Mouse (Mus musculus) urinary bladder, adult 2 months (tissue): ENCODE results near the gene Fam189a1. TPM values are rescaled to one million over a fixed set of nuclear protein-coding genes. Genes with fewer than 3 reads are reported as not detected.

ENCODE experiments used
- DNase-seq: peaks from one replicate; pipeline ENCODE4 v3.0.0; 2022; ENCODE audit warnings: low spot score
- polyA plus RNA-seq: library from polyadenylated mRNA; depleted of rRNA; stranded (reverse); fragments of >200 nt; gene quantifications from 2 replicates; pipeline ENCODE4 v1.2.3, GENCODE M21; 2012

Gene Fam189a1
- polyA plus RNA-seq, 1 experiment: 0.25 TPM

DNA sequence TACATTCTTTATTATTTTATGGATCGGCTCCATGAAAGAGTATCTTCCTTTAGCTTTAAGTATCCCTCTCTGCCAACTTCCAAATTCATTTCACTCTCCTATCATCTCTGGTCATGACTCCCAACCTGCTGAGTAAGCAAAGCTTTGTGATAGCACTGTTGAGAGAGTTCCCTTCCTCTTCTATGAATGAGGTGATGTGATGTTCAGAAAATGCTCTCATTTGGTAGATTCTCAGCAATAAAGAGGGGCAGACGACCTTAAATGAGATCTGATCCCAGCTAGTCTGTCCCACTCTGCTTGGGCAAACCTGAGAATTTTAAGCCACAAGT, 205.6 kb downstream of the Fam189a1 start:
- DNase-seq: no peak

DNA sequence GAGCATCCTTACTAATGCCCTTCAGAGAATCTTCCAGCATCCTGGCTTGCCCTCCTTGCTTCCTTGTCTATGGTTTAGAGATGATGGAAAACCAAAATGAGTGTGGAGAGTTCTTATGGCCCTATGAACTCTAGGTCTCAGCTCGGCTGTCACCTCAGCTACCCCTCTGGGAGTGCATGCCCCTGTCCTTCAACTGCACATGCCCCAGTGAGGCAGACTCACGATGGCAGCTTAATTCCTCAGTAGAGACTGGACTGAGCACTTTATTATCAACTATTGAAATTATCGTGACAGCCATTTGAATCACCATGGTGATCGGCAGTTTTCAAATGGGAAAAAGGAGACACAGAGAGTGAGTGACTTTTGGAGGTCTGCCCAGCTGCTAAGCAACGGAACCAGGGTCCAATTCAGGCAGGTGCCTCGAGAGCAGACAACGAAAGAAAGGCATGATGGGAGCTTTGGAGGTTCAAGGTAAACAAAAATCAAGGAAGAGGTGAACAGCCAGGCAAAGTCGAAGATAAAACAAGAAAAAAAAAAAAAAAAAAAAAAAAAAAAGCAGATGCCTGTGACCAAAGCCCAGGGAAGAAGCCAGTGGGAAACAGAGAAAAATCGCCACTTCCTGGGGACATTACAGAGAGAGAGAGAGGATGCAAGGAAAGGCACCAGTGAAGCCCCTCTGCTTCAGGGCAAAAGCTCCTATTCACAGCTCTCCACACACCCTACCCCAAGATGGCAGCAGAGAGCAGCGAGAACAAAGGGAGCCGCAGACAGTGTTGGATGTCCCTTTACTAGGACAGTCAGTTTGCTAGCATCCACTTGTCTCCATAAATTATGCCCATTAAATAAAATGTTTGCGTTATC, 206.2 kb downstream of the Fam189a1 start:
- DNase-seq: no peak

DNA sequence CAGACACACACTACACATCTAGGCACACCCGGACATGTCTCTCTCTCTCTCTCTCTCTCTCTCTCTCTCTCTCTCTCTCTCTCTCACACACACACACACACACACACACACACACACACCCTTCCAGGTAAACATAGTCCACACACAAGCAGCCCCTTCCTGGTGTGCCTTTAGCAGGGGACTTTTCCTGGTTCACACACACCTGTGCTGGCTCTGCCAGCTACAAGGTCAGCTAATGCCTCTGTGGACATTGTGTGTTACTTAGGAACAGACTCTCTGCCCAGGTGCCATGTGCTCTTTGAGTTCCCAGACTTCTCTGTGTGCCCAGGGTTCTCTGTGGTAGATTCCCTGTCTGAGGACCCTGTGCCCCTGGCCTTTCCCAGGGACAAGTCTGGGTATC, 206.9 kb downstream of the Fam189a1 start:
- DNase-seq: no peak

DNA sequence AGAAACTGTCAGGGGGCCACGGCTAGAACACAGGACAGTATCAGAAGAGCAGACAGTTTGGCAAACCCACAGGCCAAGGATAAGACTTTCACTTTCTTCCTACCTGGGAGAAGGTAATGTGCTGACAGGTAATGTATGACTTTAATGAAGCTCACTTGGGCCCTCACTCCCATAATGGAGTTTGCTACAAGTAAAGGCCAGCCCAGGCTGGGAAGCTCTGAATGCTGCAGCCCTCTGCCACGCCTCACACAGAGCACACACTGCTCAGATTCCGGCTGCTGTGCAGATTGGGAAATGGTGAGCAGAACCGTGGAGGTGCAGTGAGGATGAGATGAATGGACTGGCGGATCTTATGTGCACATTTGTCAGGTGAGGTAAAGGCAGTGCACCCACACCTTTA, 211.7 kb downstream of the Fam189a1 start:
- no peak for DNase-seq

DNA sequence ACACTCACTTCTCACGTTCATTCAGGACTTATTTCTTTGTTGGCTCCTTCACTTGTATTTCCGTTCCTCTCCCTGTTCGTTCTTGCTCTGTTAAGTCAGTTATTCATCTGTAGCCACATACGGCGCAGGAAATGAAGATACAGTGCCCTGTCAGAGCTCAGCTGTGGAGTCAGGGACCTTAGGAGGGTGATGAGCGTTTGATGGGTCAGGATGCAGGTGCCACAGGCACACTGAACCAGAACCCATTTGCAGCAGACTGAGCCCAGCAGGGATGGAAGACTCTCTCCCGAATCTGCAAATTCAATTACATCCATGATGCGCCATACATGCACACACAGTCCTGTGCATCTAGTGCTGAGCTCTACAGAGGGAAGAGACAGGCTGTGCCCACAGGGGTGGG, 212.2 kb downstream of the Fam189a1 start:
- DNase-seq: no peak

- DNase-seq: no peak
Measured at GRCm38 (mm10) chr7:64936927-64937326, 219.4 kb downstream of the Fam189a1 start.

DNA sequence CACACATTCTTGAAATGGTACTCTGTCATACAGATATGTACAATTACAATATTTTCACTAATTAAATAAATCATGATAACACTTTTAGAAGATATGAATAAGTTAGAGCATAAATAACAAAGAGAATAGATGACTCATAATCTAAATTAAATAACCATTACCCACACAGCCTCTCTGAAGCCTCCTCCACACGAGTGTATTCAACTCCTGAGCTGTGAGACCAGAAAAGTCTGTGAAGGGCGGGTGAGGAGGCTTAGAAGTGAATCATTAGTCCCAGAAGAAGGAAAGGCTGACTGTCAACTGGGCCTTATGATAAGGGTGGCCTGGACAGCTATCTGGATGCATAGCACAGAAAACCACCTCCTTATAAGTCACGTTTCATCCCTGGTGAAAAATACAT, 222.3 kb downstream of the Fam189a1 start:
- no peak for DNase-seq

- no peak for DNase-seq
Measured at GRCm38 (mm10) chr7:64930980-64931379, 225.4 kb downstream of the Fam189a1 start.

GRCm38 (mm10) chr7:64923918-64924317, 232.5 kb downstream of the Fam189a1 start:
- DNase-seq: no peak

DNA sequence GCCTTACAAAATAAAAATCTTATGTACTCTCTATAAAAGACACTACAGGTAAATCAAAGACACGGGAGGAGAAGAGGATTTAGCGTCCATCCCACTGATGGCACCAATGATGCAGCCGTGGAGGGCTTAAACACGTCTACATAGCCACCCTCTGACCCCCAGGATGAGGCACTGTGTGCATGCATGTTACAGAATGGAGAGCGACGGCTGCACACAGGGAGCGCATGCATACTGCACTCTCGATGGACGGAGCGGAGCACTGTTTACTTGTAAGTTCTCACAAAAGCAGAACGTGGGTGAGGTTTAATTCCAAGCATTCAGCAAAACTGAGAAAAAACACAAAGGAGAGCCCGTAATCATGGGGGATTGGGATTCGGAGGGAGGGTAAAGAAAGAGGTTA, 235.2 kb downstream of the Fam189a1 start:
- DNase-seq: no peak

- no peak for DNase-seq
Measured at GRCm38 (mm10) chr7:64920735-64921134, 235.6 kb downstream of the Fam189a1 start.

DNA sequence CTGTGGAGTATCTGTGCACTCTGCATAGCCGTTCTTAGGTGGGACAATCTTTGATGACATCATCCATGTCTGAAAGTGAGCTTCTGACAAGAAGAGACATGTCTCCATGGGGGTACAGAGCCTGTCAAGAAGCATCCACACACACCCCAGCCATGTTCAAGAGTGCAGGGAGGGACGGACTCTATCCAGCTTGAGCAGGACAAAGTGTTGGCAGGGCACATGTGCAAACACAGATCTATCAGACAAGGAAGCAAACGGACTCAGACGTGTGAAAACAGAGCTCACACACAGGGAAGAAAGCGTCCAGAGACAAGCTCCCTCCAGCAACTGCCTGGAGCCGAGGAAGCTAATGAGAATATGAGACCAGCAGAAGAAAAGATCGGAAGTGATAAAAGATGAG, 239.7 kb downstream of the Fam189a1 start:
- no peak for DNase-seq

DNA sequence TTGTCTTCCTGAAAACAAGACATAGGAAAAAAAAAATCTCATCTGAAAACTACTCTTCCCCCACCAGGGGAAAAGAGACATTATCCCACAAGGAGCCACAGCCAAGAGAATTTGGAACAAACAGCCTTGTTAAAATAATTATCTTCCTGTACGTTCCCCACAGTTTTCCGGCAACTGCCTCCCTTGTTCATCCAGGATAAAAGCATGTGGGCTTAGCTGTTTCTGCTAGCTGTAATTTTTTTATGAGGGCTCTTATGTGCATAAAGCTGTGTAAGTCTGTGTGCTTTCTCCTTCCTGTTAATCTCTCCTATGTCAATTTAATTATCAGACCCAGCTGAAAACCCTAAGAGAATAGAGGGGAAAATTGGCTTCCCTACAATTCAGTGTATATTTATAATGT, 241.2 kb downstream of the Fam189a1 start:
- no peak for DNase-seq

- no peak for DNase-seq
Measured at GRCm38 (mm10) chr7:64911945-64912344, 244.4 kb downstream of the Fam189a1 start.

DNA sequence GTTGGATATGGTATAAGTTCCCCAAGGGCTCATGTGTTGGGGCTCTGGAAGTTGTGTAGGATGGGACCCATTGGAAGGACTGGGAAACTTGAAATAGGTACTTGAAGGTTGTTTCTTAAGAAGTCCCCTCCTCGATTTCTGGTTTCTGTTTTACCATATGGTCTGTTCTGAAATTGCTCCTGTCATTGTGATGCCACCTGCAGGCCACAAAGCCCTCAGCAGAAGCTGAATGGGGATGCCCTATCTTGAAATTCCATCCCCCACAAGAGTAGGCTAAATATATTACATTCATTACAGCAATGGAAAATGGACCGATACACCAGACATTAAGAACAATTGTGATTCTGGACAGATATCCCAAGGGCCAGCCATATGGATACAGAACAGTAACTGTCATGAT, 246.2 kb downstream of the Fam189a1 start:
- DNase-seq: no peak

DNA sequence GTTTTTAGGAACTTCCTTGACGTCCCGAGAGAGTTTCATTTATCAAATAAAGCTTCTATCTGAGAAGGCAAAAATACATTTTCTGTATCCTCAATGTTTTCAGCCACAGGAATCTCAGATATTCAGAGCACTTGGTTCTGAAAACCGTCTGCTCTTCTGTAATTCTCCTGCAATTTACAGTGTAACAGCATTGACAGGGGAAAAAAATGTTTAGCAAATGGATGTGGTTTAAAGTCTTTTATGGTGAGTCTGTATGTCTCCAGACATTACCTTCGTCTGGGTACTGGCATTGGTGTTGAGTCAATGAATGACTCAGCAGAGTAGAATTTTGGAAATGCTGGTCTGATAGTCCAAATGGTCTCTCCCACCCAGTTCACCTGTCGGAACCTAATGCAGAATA, 249.4 kb downstream of the Fam189a1 start:
- no peak for DNase-seq

GRCm38 (mm10) chr7:64905506-64905905, 250.9 kb downstream of the Fam189a1 start:
- no peak for DNase-seq

- no peak for DNase-seq
Measured at GRCm38 (mm10) chr7:64900249-64900648, 256.1 kb downstream of the Fam189a1 start.

- no peak for DNase-seq
Measured at GRCm38 (mm10) chr7:64896587-64896986, 259.8 kb downstream of the Fam189a1 start.

DNA sequence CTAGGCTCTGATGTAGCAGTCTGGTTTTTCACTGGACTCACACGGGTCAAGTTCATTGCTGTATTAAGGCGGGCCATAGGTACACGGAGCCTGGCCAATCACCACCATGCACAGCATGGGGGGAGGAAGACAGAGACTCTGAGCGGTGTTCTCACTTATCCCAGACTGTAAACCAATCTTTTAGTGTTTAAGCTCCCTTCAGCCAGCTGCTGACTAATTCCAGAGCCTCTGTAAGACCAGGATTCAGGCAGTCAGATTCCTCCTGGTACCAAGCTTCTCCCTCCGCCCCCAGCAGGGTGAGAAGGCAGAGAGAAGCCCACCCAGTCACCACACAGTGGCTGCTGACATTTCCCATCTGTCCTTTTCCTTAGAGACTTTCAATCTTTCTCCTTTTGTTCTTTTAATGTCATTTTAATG, 260.7 kb downstream of the Fam189a1 start:
- no peak for DNase-seq

DNA sequence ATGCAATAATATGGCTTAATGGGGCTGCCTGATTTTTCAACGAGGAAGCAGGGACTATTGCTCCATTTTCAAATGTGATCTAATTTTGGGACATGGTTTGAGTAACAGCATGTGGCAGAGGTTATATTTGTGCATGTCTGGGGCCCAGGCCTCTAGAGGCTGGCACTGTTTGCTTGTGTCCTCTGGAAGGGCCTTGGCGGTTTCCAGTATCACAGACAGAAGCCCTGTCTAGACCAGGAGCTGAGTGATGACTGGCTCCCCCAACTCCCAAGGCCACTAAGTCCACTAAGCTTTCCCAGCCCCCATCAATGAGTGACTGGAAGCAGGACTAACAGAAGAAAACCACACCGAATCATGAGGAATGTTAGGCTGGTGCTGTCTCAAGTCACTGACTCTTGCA, 265.2 kb downstream of the Fam189a1 start:
- no peak for DNase-seq

GRCm38 (mm10) chr7:64889919-64890318, 266.5 kb downstream of the Fam189a1 start:
- DNase-seq: no peak

DNA sequence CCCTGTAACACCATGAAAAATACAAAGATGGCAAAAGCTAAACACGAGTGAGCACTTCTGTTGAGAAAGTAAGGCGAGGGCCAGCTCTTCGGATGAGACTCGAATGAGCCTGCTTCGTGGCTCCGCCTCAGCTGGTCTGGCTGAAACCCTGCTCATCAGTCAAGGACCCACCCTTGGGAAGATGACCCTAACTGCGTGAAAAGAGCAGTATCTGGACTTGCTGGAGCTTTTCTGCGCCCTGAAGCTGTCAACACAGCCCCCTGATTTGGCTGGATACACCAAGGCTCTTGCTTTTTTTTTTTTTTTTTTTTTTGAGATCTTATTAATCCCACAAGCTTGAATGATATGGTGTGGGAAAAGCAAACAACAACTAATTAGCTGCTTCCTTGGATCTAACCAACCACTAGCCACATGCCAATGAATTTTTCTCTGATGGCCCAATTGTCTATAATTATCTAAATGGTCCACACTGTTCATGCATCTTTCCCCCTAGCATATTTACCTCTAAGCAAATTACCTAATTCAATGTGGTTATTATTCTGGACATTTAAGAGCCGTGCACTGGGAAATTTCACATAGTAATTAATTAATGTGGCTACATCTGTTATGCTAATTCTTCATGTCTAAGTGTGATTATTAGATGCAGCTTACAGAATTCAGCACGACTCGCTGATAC, 272.0 kb downstream of the Fam189a1 start:
- DNase-seq: no peak
